Mouse (Mus musculus) liver, embryonic 15.5 days (tissue): ENCODE measurements around the gene Lgals9. TPM values are rescaled to one million over a fixed set of nuclear protein-coding genes. Genes with fewer than 3 reads are reported as not detected.
A peak's percentile ranks its signal among the peaks of the same experiment; 100 is the strongest.
"Not testable (repeated sequence)": the region's sequence is repeated elsewhere in the genome, so short reads cannot be mapped to it uniquely, and the experiment has no call there.

Experiments used
- ATAC-seq: fragments of 200-750 bp; cut with Nextera tagmentation; 2 replicates; pipeline ENCODE4 v1.8.0; 2017; ENCODE audit warnings: moderate number of reproducible peaks, mild to moderate bottlenecking, moderate library complexity; ENCODE audit not compliant: insufficient read depth
- H3K27ac ChIP-seq: fragments of 300-500 bp; sonication (generic); replicated peaks from 2 replicates; pipeline ENCODE4 v1.5.1; 2015; ENCODE audit warnings: mild to moderate bottlenecking, inconsistent platforms
- H3K27me3 ChIP-seq: fragments of 300-500 bp; sonication (generic); 2 replicates; pipeline ENCODE4 v1.6.1; 2015; ENCODE audit warnings: mild to moderate bottlenecking, inconsistent platforms
- H3K36me3 ChIP-seq: fragments of 300-500 bp; sonication (generic); replicated peaks from 2 replicates; pipeline ENCODE4 v1.6.1; 2015; ENCODE audit warnings: moderate library complexity, mild to moderate bottlenecking, inconsistent platforms
- H3K4me1 ChIP-seq: fragments of 300-500 bp; sonication (generic); replicated peaks from 2 replicates; pipeline ENCODE4 v1.6.1; 2015; ENCODE audit warnings: inconsistent platforms
- H3K4me2 ChIP-seq: fragments of 300-500 bp; sonication (generic); 2 replicates; pipeline ENCODE4 v1.6.1; 2015; ENCODE audit warnings: moderate library complexity, mild to moderate bottlenecking, inconsistent platforms
- H3K4me3 ChIP-seq: fragments of 300-500 bp; sonication (generic); replicated peaks from 2 replicates; pipeline ENCODE4 v1.5.1; 2015; ENCODE audit warnings: mild to moderate bottlenecking, inconsistent platforms
- H3K9ac ChIP-seq: fragments of 300-500 bp; sonication (generic); 2 replicates; pipeline ENCODE4 v1.6.1; 2015; ENCODE audit warnings: moderate library complexity, mild to moderate bottlenecking, inconsistent platforms
- H3K9me3 ChIP-seq: fragments of 300-500 bp; sonication (generic); replicated peaks from 2 replicates; pipeline ENCODE4 v1.6.1; 2016; ENCODE audit warnings: inconsistent platforms
- WGBS: fragments of 180-500 bp; shearing (Covaris S2); methylation state at CpG from one replicate; pipeline ENCODE4 v1.1.7; 2015; ENCODE audit warnings: mixed read lengths; ENCODE audit not compliant: insufficient replicate concordance; 5-methylcytosine and 5-hydroxymethylcytosine counted together
- polyA plus RNA-seq: library from polyadenylated mRNA; unstranded; fragments of >200 nt; fragmentation: Nextera tagmentation; extraction: Ambion mirVana; gene quantifications from 2 replicates; pipeline ENCODE4 v1.2.1, GENCODE M21; 2015

Gene Lgals9
- polyA plus RNA-seq, 1 experiment from 2014 or later: 154 TPM

DNA sequence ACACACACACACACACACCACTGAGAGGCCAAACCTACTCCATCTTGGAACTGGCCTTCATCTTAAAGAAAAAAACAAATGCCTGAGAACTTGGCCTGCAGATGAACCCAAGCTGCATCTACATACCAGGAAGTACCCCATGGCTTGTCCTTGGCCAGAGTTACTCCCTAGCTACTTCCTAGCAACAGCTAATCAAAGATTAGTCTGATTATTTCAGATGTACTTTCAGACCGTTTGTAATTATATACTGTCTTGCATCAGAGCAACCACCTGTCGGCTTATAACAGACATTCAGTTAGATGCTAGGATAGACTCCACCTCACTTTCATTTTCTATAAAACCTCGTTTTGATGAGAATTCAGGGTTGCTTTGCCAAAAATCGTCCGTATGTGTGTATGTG is 21.7 kb upstream of the Lgals9 start:
- Histone ChIP-seq H3K4me2 (no peak overlapping the region), H3K4me1 (peaks cover 50% of the 10 kb centered on the region), H3K36me3 (no peaks in the 10 kb centered on the region), H3K9ac (no peak overlapping the region), H3K27ac (no peak overlapping the region), H3K9me3 (no peaks in the 10 kb centered on the region), H3K4me3 (no peak overlapping the region), H3K27me3 (no peaks in the 10 kb centered on the region)
- 56% methylated on average over 5 of the region's 5 CpGs for WGBS
- ATAC-seq: no peak

DNA sequence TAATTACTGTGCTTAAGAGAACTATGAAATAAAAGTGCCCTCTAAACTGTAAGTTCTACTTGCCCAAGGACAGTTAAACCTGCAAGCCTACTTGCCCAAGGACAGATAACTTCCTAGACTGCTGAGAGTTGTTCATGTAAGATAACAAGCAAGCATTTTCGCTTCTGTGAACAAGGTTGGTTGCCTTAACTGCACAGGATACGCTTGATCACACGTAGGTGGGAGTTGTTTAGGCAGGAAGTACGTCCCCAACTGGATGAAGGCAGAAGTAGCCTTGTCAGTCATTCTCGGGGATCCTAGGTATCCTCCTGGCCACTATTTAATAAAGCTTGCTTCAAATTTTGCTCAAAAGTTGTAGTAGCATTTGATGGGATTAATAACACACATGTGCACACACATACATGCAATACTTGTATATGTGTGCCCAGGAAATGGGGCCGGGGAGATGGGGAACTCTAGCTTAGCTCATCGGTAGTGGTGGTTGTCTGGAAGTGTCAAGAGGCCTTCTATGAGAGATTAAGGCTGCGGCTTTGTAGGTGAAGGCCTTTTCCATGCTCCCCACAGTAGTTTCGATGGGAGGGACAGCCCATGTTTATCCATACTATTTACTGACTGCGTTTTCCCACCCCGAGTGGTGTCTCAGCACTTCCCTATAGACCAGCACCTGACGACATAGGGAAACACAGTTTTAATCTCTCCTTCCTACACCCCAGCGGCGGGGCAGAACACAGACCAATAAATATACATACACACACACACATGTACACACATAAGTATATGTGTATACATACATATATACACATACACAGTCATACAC is 21.0 kb upstream of the Lgals9 start:
- H3K27ac ChIP-seq: 0 out of 2 replicates have a peak overlapping the region, but pooled peaks have one; percentile 6
- 40% methylated on average over 14 of the region's 14 CpGs for WGBS
- ATAC-seq: peak; percentile 62
- no peak overlapping the region for H3K9ac ChIP-seq
- no peak overlapping the region for H3K4me2 ChIP-seq
- H3K27me3 ChIP-seq: no peaks in the 10 kb centered on the region
- H3K36me3 ChIP-seq: no peaks in the 10 kb centered on the region
- H3K4me3 ChIP-seq: no peak overlapping the region
- H3K9me3 ChIP-seq: no peaks in the 10 kb centered on the region
- peaks cover 50% of the 10 kb centered on the region for H3K4me1 ChIP-seq

DNA sequence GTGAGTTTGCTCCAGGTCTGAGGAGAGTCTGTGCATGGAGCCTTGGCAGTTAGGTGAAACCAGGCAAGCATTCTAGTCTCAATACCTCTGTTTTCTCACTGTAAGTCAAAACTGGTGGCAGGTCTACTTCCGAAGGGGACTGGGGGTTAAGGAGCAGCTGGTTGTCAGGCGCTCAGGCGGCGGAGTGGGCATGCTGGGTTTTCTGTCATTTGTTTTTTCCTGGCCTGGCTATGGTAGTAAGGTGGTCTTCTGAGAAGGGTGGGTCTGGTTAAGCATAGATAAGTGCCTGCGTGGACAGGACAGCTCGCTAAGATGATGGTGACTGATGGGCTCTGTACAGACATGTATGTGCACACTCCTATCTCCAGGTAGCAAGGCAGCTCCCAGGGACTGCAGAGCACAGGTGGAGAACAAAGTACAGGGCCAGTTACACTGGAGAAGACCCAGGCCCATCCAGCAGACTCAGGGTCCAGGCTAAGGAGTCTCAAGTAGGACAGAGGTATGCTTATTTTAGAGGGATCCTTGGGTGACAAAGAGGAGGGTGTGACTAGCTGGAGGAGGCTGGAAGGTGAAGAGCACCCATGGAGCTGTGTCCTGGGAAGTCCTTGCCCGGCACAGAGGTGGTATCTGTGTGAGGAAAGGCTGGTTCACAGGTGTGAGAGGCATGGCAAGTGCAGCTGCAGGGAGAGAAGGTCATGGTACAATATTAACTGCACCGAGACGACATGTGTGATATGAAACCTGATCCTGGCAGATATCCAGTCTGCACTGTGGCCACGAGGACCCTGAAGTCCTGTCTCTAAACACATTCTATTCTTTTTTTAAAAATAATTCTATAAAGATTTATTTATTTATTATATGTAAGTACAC is 19.3 kb upstream of the Lgals9 start:
- Histone ChIP-seq H3K9me3 (no peaks in the 10 kb centered on the region), H3K36me3 (no peaks in the 10 kb centered on the region), H3K9ac (no peak overlapping the region), H3K4me2 (no peak overlapping the region), H3K27ac (peak overlapping the region; percentile 29; the same call in 1 of the 2 replicates), H3K27me3 (no peaks in the 10 kb centered on the region), H3K4me1 (peaks cover 50% of the 10 kb centered on the region), H3K4me3 (no peak overlapping the region)
- WGBS: 32% methylated on average over 10 of the region's 10 CpGs
- ATAC-seq: no peak

- no peak overlapping the region for H3K4me3 ChIP-seq
- no peaks in the 10 kb centered on the region for H3K27me3 ChIP-seq
- peak overlapping the region; percentile 65 for H3K27ac ChIP-seq
- 31% methylated on average over 11 of the region's 11 CpGs for WGBS
- H3K9me3 ChIP-seq: no peaks in the 10 kb centered on the region
- H3K4me2 ChIP-seq: no peak overlapping the region
- H3K36me3 ChIP-seq: no peaks in the 10 kb centered on the region
- ATAC-seq: peak; percentile 70
- H3K9ac ChIP-seq: no peak overlapping the region
- H3K4me1 ChIP-seq: peaks cover 44% of the 10 kb centered on the region
These were observed 18.5 kb upstream of the Lgals9 start for GRCm38 (mm10) chr11:79003053-79003768.

DNA sequence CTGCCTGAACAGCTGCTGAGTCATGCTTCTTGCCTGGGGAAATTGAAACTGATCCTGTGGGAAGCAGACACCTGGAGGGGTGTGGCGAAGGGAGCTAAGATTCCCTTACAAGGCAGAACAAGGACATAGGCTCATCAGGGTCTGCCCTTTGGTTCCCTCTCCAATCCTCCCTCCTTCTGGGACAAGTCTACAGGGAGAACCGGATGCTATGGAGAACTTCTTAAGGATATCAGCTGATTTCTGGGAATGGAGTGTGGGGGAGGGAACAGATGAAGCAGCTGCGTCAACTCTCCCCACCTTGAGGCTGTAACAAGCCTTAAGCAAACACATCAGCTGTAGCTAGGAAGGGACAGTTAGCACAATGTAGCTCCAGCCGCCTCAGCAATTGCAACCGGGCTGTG is 17.8 kb upstream of the Lgals9 start:
- Histone ChIP-seq H3K27me3 (no peaks in the 10 kb centered on the region), H3K4me3 (no peak overlapping the region), H3K9ac (no peak overlapping the region), H3K9me3 (no peaks in the 10 kb centered on the region), H3K4me2 (no peak overlapping the region), H3K4me1 (peaks cover 39% of the 10 kb centered on the region), H3K36me3 (no peaks in the 10 kb centered on the region), H3K27ac (peak overlapping the region; percentile 65)
- WGBS: 26% methylated on average over 5 of the region's 5 CpGs
- no peak for ATAC-seq

DNA sequence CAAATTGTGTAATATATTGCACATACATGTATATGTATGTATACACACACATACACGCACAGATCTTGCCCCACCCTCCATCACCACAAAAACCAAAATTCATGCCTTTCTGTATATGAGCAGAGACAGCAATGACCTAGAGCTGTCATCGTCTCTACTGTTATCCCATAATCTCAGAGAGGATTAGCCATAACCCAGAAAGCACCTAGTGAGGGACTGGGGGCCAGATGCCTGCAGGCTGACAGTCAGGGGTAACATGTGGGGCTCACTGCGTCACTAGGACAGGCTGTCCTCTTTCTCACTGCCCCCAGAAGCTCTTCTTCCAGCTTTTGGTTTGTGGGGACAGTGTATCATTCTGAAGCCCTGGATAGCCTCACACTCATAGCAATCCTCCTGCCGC is 17.1 kb upstream of the Lgals9 start:
- Histone ChIP-seq H3K9ac (no peak overlapping the region), H3K27ac (no peak overlapping the region), H3K4me1 (peaks cover 39% of the 10 kb centered on the region), H3K36me3 (no peaks in the 10 kb centered on the region), H3K4me2 (no peak overlapping the region), H3K9me3 (no peaks in the 10 kb centered on the region), H3K27me3 (no peaks in the 10 kb centered on the region), H3K4me3 (no peak overlapping the region)
- WGBS: 60% methylated on average over 4 of the region's 4 CpGs
- no peak for ATAC-seq

- Histone ChIP-seq H3K27ac (no peak overlapping the region), H3K36me3 (no peaks in the 10 kb centered on the region), H3K4me3 (no peak overlapping the region), H3K9ac (no peak overlapping the region), H3K4me2 (no peak overlapping the region), H3K27me3 (no peaks in the 10 kb centered on the region), H3K4me1 (peaks cover 23% of the 10 kb centered on the region), H3K9me3 (no peaks in the 10 kb centered on the region)
- ATAC-seq: no peak
- WGBS: 42% methylated on average over 6 of the region's 6 CpGs
These were observed 14.4 kb upstream of the Lgals9 start for GRCm38 (mm10) chr11:78999118-78999517.

DNA sequence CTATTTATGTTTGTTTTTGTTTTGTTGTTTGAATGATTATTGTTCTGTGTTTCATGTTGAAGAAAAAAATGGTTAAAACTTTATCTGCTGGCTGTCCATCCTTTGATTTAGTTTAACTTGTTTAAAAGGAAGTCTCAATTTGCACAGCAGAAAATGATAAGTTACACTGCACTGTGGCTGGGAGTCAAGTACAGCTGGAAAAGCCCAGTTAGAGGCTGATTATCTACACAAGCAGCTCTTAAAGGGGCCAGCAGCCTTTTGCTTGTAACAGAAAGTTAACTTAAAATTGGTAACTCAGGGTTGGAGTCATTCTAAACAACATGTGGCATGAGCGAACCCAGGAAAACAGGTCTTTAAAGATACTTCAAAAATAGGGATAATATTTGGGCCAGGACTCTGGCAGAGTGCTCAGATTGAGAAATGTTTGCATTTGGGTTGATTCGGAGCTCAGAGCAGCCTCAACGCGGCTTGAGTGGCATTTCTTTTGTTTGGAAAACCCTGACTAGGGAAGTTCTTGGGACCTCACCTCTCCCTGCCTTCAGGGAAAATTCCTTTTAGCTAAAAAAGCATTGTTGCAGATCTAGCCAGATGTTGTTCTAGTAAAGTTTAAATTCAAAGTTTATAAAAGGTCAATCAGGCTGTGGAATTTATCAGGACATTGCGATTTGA is 6.3 kb upstream of the Lgals9 start:
- H3K36me3 ChIP-seq, H3K27me3 ChIP-seq, H3K4me3 ChIP-seq, H3K27ac ChIP-seq, ATAC-seq, H3K4me1 ChIP-seq, H3K9me3 ChIP-seq, H3K9ac ChIP-seq, H3K4me2 ChIP-seq: not testable (repeated sequence)
- 69% methylated on average over 5 of the region's 5 CpGs for WGBS

GRCm38 (mm10) chr11:78990096-78990495 is 5.3 kb upstream of the Lgals9 start:
- H3K27me3 ChIP-seq: no peaks in the 10 kb centered on the region
- H3K4me2 ChIP-seq: no peak overlapping the region
- WGBS: 77% methylated on average over 9 of the region's 9 CpGs
- peaks cover 4% of the 10 kb centered on the region for H3K4me1 ChIP-seq
- no peak overlapping the region for H3K27ac ChIP-seq
- H3K9me3 ChIP-seq: no peaks in the 10 kb centered on the region
- H3K36me3 ChIP-seq: no peaks in the 10 kb centered on the region
- no peak overlapping the region for H3K4me3 ChIP-seq
- H3K9ac ChIP-seq: no peak overlapping the region
- no peak for ATAC-seq

DNA sequence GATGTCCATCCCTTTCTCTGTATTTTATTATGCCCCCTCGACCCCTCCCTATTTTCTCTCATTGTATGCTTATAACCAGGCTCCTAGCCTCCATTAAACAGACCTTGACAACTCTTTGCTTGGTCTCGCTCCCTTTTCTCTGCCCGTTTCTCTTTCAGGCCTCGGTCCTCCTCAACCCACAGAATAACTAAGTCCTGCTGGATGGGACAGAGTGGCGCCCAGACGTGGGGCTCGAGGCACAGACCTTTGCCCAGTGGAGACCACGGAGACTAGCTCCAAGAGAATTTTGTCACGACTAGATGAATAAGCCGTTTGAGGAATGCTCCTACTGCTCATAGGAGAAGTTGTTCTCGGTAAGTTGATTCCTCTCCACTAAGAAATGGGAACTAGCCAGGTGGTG is 4.5 kb upstream of the Lgals9 start:
- H3K27ac ChIP-seq, ATAC-seq, H3K4me3 ChIP-seq, H3K27me3 ChIP-seq, H3K9me3 ChIP-seq, H3K4me2 ChIP-seq, H3K9ac ChIP-seq, H3K36me3 ChIP-seq: not testable (repeated sequence)
- WGBS: 73% methylated on average over 11 of the region's 11 CpGs
- peaks cover 12% of the 10 kb centered on the region for H3K4me1 ChIP-seq
